Mouse (Mus musculus): ENCODE measurements around the gene Gm12185. TPM values are rescaled to one million over a fixed set of nuclear protein-coding genes. Genes with fewer than 3 reads are reported as not detected.
"Not testable (repeated sequence)": the region's sequence is repeated elsewhere in the genome, so short reads cannot be mapped to it uniquely, and the experiment has no call there.

Gm12185 gene
- 0.19 and 0.84 TPM in 2 replicates for total RNA-seq (2015; ENCODE audit: low replicate concordance)
- 0.09 and 0.70 TPM in 2 replicates for total RNA-seq (2017; ENCODE audit: low replicate concordance)

DNA sequence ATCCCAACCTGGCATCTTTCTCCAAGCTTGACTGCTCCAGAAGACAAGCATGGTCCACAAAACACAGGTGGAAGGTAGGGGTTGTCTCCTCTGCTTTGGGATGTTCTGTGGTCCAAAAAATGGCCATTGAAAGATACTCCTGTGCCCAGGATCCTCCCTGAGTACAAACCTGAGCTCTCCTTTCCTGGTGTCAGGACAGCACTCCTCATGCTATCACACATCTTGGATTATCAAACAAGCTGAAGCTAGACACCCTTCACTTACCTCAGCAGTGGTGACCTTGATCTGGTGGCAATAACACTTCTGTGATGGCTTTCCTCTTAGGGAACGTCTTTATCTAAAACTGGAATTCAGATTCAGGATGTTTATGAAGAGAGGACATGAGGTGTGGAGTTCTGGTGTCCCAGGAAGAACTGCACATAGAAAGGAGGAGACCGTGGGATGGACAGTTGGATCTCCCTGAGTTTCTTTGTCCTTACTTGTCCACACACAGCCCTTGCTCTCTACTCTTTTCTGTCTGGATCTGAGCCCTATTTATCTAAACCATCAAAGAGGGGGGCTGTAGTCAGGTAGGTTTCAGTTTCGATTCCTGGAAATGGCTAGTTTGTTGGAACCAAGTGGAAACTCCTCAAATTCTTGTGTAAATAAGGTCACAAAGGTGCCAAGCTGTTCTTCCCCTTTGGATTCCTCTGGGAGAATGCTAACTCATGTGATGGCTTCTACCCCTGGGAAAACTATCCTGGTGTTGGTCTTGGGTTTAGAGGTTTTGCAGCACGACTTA, at the start of gene Gm12185:
Gene Gm12185, minus strand, starts transcription at position 487 of the 781 bp plus-strand sequence.
- ATAC-seq (replicated peaks; ENCODE audit: low FRiP score, poor library complexity, severe bottlenecking): peak; percentile 61

DNA sequence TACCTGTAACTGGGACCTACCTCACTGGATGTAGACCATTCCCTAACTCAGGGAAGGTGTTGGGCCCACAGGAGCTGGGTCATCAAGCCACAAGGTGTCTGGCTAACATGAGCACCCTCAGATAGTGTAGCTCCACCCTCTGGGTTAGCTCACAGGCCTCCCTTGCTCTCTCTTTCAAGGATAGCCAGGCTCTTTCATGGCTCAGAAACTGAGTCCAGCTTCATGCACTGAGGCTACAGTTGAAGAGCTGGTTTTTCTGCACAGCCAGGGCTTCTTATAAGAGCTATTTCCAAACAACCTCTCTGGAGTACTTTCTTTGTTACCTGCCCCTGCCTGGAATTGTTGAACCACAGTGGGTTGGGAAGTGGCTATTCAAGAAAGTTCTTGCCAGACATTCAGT, 20.0 kb upstream of the Gm12185 start:
- ATAC-seq (replicated peaks; ENCODE audit: low FRiP score, poor library complexity, severe bottlenecking): not testable (repeated sequence)

DNA sequence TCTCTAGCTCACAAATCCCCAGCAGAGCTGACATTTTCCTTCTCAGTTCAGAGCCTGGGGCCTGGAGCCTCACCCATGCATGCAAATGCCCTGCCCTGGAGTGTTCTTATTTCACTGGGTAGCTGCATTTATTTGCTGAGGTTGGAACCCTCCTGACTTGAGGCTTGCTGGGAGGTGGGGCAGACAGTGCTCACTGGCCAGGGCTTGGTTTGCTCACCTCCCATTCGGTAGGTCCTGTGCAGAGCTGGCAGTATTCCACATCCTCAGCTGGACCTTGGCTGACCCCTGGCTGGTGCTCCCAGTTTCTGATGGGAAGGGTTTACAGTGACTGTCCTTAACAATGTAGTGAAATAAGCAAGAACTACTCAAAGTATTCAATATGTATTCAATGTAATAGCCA, 14.8 kb upstream of the Gm12185 start:
- ATAC-seq (replicated peaks; ENCODE audit: low FRiP score, poor library complexity, severe bottlenecking): not testable (repeated sequence)

DNA sequence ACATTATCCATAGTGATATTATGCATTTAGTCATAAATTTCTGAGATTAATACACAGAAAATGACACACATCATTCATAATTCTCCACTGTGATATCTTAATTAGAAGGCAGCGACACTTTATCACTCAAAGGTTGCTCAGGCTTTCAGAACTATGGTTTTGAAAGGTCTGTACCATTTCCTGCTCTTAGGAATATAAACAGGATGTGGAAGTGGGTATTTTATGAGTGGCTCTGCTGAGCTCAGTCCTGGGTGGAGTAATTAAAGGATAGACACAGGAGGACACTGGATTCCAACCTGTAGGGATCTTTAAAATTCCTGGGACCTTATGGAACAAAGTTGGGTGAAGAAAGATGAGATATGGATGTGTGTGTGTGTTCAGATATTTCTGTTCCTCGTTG, 14.3 kb upstream of the Gm12185 start:
- ATAC-seq (replicated peaks; ENCODE audit: low FRiP score, poor library complexity, severe bottlenecking): not testable (repeated sequence)

DNA sequence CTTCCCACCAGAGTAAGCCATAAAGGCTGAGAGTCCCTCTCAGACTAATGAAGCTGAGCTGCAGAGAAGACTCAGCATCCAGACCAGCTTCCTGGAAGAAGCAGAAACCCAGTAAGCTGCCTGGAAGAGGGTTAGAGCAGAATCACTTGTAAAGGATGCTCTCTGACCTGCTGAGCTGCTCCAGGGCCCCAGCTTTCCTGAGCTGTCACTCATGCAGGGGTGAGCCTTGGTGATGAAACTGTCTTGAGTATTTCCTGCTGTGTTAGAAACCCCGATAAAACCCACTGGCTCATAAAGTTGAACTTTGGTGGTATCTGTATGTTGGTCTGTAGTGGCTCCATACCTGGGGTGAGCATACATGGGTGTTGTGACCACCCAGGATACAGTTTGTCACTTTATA, 8.4 kb upstream of the Gm12185 start:
- ATAC-seq (replicated peaks; ENCODE audit: low FRiP score, poor library complexity, severe bottlenecking): not testable (repeated sequence)

DNA sequence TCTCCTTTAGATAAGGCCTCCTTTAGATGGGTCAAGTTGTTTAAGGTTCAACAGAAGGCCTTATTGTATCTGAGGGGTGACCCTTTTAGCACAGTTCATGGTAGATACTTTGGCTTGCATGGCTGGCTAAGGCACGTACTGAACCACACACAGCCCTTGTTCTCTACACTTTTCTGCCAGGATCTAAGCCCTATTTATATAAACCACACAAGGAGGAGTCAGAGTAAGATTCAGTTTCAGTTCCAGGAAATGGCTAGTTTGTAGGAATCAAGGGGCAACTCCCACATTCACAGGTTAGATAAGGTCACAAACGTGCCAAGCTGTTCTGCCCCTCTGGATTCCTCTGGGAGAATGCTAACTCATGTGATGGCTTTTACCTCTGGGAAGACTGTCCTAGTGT, 2.0 kb upstream of the Gm12185 start, which contains the start of gene Tgtp1:
Gene Tgtp1, minus strand, starts transcription at position 155 of the 400 bp plus-strand sequence.
- not testable (repeated sequence) for ATAC-seq (replicated peaks; ENCODE audit: low FRiP score, poor library complexity, severe bottlenecking)

DNA sequence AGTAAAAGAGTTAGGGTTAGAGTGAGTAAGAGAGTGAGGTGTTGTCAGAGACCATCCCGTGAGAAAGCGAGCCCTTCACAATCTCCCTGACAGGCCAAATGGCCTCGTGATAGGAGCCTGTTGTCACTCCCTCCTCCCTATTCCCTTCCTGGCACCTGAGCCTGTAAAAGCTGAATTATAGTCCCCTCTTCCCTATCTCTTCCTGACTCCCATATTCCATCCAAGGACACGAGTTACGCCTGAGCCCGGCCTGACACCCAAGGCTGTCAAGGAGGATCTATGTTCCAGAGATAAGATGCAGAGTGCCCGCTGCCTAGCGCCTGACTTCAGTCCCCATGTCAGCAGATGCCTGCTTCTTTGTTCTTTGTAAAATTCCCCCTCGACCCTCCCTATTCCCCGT, 1.3 kb upstream of the Gm12185 start:
- not testable (repeated sequence) for ATAC-seq (replicated peaks; ENCODE audit: low FRiP score, poor library complexity, severe bottlenecking)

DNA sequence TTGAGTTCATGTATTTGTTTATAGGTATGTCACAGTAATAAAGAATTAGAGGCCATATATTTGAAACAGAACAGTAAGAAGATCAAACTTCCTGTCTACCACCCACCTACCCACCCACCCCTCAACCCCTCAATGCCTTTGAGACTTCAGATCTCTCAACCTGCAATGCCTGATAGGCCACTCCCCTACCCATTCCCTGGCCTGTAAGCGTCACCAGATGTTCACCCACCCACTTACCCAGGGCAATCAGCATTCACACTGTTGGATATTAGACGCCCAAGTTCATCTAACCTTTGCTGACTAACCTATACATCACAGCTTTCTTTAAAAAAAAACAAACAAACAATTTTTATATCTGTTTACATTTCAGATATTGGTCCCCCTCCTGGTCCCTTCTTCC, 2.0 kb downstream of the Gm12185 start:
- peak; percentile 79 for ATAC-seq (replicated peaks; ENCODE audit: low FRiP score, poor library complexity, severe bottlenecking)

DNA sequence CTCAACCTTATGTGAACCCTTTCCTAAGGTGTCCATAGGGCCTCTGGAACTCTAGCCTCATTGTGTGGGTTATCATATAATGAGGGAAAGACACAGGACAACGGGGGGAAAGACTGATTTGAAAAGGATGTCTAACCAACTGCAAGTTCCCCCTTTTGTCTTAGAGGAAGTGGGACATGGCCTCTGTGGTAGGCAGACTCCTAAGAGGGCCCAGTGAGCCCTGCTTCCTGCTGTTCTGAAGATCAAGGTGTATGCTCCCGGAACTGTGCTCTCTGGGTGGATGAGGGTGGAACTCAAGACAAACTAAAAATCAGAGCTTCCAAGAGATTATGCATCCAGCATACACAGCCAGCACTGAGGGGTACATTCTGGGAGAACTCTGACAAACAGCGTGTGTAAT, 3.8 kb downstream of the Gm12185 start:
- ATAC-seq (replicated peaks; ENCODE audit: low FRiP score, poor library complexity, severe bottlenecking): not testable (repeated sequence)

DNA sequence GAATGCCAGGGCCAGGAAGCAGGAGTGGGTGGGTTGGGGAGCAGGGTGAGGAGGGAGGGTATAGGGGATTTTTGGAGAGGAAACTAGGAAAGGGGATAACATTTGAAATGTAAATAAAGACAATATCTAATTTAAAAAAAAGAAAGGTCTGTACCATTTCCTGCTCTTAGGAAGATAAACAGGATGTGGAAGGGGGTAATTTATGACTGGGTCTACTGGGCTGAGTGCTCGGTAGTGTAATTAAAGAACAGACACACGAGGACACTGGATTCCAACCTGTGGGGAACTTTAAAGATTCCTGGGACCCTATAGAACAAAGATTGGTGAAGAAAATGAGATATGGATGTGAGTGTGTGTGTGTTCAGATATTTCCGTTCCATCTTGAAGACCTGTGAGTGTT, 9.2 kb downstream of the Gm12185 start:
- ATAC-seq (replicated peaks; ENCODE audit: low FRiP score, poor library complexity, severe bottlenecking): not testable (repeated sequence)

DNA sequence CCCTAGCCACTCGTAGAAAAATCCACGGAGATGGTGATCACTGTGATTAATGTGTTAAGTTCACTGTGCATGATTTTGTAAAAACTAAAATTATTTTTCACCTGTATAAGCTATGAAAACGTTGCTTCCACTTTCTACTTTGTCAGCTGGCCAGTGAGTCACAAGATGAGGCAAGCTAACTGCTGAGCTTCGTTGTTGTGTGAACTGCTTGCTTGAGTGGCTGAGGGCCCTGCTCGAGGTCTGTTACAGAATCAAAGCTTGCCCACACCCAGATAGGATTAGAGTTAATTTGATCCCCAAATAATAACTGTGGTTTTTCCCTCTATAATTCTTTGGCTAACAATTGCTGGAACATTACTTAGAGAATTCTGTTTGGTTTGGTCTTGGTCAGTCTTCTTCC, 12.0 kb downstream of the Gm12185 start:
- ATAC-seq (replicated peaks; ENCODE audit: low FRiP score, poor library complexity, severe bottlenecking): not testable (repeated sequence)

DNA sequence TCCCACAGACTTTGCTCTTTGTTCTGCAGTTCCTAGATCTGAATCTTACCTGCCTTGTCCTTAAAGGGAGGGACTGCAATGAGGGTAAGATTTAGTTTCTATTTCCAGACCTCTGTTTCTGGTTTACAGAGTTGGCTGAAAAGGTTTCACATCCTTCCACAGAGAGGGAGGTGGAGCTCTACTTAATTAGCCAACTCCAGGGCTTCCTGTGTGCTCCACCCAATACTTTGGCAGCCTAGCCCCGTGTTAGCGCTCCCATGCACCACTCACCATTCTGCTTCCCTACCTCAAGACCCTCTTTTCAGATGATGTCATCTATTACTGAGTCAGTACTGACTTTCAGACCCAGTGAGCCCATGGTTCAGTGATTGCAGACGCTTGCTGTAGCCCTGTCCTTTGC, 12.8 kb downstream of the Gm12185 start, which contains the start of gene 9930111J21Rik1:
Gene 9930111J21Rik1, minus strand, starts transcription at position 148 of the 400 bp plus-strand sequence.
- ATAC-seq (replicated peaks; ENCODE audit: low FRiP score, poor library complexity, severe bottlenecking): peak; percentile 50; the same call in 1 of the 2 replicates

DNA sequence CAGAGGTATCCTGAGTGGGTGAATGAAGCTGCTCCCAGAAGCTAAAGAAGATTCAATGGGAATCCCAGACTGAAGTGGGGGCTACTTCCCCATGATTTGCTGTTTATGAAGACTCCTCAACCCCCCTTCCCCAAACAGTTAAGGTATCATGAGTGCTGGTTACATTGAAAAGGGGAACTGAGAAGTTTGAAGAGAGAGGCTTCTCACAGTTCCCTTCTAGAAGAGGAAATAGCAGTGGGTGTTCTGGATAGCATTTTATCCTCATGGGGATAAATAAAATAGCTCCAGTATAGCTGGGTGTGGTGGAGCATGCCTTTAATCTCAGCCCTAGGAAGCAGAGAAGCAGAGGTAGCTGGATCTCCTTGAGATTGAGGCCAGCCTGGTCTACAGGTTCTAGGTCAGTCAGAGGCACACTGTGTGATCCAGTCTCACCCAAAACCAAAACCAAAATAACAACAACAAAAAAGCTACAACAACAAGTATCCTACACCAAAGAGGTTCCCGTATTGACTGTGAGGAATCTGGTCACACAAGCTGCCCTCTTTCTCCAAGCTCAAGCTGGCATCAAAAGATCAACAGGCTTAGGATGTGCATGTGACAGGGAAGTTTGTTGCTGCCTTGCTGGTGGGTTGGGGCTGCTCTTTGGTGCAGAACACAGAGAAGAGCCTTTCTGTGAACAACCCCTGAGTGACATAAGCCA, 13.6 kb downstream of the Gm12185 start, which contains the start of gene Olfr56:
Gene Olfr56, plus strand, starts transcription at position 650 of the 700 bp plus-strand sequence.
- not testable (repeated sequence) for ATAC-seq (replicated peaks; ENCODE audit: low FRiP score, poor library complexity, severe bottlenecking)

DNA sequence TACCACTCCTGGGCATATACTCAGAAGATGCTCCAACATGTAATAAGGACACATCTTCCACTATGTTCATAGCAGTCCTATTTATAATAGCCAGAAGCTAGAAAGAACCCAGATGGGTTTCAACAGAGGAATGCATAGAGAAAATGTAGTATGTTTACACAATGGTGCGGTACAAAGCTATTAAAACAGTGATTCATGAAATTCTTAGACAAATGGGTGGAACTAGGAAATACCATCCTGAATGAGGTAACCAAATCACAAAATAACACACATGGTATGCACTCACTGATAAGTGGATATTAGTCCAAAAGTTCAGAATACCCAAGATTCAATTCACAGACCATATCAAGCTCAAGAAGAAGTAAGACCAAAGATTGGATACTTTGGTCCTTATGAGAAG, 17.3 kb downstream of the Gm12185 start:
- ATAC-seq (replicated peaks; ENCODE audit: low FRiP score, poor library complexity, severe bottlenecking): not testable (repeated sequence)

DNA sequence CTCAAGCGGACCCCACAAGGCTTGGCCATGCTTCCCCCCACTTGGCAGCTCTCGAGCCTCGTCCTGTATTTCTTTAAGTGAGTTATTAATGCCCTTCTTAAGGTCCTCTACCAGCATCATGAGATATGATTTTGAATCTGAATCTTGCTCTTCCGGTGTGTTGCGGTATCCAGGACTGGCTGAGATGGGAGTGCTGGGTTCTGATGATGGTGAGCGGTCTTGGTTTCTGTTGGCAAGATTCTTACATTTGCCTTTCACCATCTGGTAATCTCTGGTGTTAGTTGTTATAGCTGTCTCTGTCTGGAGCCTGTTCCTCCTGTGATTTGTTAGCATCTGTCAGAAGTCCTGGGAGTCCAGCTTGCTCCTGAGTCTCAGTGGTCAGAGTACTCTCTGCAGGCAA, 45.9 kb downstream of the Gm12185 start, which contains the start of gene Psme2b:
Gene Psme2b, minus strand, starts transcription at position 101 of the 400 bp plus-strand sequence.
- not testable (repeated sequence) for ATAC-seq (replicated peaks; ENCODE audit: low FRiP score, poor library complexity, severe bottlenecking)

DNA sequence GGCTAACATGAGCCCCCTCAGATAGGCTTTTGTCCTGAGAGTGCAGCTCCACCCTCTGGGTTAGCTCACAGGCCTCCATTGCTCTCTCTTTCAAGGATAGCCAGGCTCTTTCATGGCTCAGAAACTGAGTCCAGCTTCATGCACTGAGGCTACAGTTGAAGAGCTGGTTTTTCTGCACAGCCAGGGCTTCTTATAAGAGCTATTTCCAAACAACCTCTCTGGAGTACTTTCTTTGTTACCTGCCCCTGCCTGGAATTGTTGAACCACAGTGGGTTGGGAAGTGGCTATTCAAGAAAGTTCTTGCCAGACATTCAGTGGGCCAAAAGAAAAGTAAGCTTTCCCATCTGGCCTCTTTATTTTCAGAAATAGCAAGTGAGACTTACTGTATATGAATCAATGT, 52.7 kb downstream of the Gm12185 start:
- ATAC-seq (replicated peaks; ENCODE audit: low FRiP score, poor library complexity, severe bottlenecking): not testable (repeated sequence)

DNA sequence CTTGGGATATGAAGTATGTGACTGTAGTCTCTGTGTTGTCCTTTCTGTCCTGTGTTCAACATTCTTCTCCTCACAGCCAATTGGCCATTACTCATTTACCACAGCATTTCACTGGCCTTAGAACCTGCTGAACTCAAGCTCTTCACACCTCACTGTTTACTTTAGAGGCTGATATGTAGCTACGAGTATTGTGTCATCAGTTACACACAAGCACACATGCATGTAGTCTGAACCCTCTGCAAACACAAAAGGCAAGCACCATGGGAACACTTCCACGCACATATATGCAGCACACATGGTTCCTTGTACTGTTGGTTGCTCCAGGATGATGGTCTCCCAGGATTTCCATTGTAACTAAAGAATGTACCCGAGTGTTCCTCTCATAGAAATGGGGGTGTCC, 56.7 kb downstream of the Gm12185 start:
- not testable (repeated sequence) for ATAC-seq (replicated peaks; ENCODE audit: low FRiP score, poor library complexity, severe bottlenecking)

DNA sequence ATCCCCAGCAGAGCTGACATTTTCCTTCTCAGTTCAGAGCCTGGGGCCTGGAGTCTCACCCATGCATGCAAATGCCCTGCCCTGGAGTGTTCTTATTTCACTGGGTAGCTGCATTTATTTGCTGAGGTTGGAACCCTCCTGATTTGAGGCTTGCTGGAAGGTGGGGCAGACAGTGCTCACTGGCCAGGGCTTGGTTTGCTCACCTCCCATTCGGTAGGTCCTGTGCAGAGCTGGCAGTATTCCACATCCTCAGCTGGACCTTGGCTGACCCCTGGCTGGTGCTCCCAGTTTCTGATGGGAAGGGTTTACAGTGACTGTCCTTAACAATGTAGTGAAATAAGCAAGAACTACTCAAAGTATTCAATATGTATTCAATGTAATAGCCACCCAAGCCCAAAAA, 58.1 kb downstream of the Gm12185 start:
- ATAC-seq (replicated peaks; ENCODE audit: low FRiP score, poor library complexity, severe bottlenecking): not testable (repeated sequence)

DNA sequence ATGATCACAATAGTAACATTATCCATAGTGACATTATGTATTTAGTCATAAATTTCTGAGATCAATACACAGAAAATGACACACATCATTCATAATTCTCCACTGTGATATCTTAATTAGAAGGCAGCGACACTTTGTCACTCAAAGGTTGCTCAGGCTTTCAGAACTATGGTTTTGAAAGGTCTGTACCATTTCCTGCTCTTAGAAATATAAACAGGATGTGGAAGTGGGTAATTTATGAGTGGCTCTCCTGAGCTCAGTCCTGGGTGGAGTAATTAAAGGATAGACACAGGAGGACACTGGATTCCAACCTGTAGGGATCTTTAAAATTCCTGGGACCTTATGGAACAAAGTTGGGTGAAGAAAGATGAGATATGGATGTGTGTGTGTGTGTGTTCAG, 58.6 kb downstream of the Gm12185 start:
- not testable (repeated sequence) for ATAC-seq (replicated peaks; ENCODE audit: low FRiP score, poor library complexity, severe bottlenecking)

DNA sequence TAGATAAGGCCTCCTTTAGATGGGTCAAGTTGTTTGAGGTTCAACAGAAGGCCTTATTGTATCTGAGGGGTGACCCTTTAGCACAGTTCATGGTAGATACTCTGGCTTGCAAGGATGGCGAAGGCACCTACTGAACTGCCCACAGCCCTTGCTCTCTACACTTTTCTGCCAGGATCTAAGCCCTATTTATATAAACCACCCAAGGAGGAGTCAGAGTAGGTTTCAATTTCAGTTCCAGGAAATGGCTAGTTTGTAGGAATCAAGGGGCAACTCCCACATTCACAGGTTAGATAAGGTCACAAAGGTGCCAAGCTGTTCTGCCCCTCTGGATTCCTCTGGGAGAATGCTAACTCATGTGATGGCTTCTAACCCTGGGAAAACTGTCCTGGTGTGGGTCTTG, 64.0 kb downstream of the Gm12185 start:
- not testable (repeated sequence) for ATAC-seq (replicated peaks; ENCODE audit: low FRiP score, poor library complexity, severe bottlenecking)

Measured in erythroblast, adult 5-6 weeks (primary cell).